Mouse (Mus musculus) cerebellum, adult (tissue): ENCODE data around the gene H2afy.
"Not testable (repeated sequence)": the region's sequence is repeated elsewhere in the genome, so short reads cannot be mapped to it uniquely, and the experiment has no call there.

ENCODE experiments used
- ATAC-seq: cut with Nextera tagmentation; 2 replicates; pipeline ENCODE4 v1.9.2; 2017; ENCODE audit warnings: mild to moderate bottlenecking, moderate library complexity, mixed read lengths; ENCODE audit not compliant: insufficient number of reproducible peaks, low FRiP score, low TSS enrichment

The H2afy gene

DNA sequence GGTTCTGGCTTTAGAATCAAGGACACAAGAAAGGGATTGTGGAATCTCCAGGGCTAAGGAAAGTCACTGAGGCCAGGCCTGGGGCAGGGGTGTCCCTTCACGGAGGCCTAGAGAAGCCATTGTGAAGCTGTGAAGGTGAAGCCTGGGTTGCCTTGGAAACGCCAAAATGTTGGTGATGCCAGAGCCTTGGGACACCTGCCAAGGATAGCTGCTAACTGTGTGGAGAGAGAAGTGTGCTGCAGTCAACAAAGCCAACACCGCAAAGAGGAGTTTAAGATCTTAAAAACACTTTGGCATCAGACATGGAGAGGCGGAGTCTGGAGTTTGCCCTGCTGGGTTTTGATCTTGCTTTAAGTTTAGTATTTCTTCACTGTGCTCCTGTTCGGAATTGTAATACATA is 54.5 kb downstream of the H2afy start:
- no peak for ATAC-seq

GRCm38 (mm10) chr13:56079616-56080015 is 56.5 kb downstream of the H2afy start:
- no peak for ATAC-seq

GRCm38 (mm10) chr13:56078724-56079262 is 57.4 kb downstream of the H2afy start:
- no peak for ATAC-seq

DNA sequence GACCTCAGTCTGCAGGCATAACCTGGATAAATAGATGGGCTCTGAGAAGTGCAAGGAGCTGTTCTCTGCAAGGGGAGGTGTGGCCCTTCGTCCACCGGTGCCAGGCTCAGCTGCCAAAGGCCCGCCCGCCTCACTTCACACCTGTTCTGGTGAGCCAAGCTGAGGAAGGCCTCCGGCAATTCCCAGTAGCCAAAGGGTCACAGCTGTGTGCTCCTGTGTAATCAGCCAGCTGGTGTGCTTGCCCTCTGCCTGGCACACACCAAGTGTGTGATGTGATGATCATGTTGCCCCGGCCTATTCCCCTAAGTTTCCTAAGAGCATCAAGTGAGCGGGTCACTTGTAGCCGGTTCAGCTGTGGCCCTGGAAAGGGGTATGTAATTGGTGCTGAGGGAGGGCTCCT is 60.2 kb downstream of the H2afy start:
- no peak for ATAC-seq

- ATAC-seq: no peak
Observed at GRCm38 (mm10) chr13:56073186-56073585, 63.0 kb downstream of the H2afy start.

GRCm38 (mm10) chr13:56072268-56072607 is 63.9 kb downstream of the H2afy start:
- ATAC-seq: no peak

DNA sequence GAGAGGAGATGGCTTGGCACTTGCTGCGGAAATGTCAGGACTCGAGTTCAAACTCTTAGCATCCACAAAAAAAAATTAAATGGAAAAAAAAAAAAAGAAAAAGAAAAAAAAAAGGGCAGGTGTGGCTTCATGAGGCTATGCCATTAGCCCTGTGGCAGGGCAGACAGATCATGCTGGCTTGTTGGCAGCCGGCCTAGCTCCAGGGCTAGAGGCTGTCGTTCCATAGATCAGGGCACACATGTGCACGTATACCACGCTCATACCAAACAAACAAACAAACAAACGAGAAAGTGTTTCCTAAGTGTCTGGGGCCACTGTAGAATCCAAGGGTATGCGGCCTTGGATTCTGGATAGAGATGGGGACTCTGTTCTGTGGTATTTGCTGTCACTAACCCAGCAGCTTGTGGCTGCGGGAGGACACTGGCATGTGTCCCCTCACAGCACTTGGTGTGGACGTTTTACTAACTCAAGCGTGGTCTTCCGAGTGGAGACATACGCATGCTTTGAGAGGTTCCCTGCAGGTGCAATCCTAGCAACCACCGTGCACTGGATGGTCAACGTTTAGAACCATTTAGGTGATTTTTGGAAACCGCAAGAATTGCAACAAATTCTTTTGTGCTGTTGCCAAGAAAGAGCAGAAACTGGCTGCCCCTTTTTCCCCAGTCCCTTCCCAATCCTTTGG is 64.4 kb downstream of the H2afy start:
- ATAC-seq: peak; percentile 28; the same call in 1 of the 2 replicates

GRCm38 (mm10) chr13:56069643-56070042 is 66.5 kb downstream of the H2afy start:
- ATAC-seq: no peak

DNA sequence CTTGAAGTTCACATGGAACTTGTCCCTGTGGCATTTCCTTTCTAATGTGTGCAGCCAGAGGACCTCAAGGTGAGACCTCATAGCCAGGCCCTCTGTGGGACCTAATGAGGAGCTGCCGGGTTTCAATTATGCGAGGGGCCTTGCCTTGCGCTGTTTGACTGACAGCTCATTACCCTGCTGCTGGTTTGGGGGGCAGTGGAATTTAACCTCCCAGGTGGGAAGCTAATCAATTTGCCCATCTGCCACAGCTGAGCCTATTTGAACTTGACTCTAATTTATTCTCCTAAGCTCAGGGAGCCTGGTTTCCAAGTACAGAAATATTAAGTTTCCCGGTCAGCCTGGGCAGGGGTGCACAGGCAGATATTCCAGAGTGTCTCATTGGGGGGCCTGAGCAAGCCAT is 67.6 kb downstream of the H2afy start:
- no peak for ATAC-seq

DNA sequence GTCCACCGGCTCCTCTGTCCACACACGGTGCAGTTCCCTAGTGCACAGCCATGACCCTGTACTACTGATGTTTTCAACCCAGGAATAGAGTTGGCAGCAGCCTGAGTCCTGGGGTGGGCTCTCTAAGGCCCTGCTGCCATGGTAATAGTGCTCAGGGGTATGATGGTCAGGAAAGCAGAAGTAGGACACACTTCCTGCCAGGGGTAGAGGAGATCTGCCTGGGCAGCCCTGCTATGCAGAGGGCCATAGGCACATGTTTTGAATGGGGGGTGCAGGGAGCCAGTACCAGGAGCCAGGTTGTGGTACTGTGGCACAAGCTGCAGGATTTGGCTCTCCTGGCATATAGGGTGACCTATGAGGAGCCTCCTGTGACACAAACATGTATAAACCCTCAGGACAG is 69.3 kb downstream of the H2afy start:
- ATAC-seq: no peak

DNA sequence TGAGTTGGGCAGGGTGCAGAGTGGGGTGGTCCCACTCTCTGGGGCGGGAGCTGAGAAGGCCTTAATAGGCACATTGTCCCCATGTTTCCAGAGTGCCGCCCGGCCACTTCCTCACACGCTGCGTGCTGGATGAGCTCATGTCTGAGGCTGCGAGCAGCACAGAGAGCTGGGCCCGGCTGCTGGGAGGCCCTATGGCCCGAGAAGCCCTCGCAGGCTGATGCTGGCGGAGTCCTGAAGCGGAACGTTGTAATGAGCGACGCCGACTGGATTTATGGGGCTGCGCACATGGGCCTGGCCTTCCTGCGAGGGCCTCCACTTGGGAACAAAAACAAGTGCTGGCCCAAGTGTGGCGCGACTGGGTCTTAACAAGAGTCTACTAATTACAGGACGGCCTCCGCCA is 70.0 kb downstream of the H2afy start:
- ATAC-seq: no peak

DNA sequence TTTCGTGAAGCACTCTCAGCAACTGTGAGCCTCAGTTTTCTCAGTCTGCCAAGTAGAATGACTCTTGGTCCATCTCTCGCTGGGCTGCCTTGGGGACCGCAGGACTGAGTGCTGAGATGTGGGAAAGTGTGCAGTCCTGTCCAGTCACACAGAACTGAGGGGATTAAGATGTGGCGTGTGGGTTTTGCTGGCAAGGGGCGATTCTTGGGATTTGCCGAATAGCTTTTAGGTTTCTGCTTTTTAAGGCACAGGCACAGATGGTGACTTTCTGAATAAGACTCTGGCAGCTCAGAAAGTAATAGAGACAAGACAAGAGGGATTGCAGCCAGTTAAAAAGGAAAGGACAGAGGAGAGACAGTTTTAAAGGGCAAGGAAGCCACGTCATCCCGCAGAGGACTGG is 78.4 kb downstream of the H2afy start:
- ATAC-seq: no peak

DNA sequence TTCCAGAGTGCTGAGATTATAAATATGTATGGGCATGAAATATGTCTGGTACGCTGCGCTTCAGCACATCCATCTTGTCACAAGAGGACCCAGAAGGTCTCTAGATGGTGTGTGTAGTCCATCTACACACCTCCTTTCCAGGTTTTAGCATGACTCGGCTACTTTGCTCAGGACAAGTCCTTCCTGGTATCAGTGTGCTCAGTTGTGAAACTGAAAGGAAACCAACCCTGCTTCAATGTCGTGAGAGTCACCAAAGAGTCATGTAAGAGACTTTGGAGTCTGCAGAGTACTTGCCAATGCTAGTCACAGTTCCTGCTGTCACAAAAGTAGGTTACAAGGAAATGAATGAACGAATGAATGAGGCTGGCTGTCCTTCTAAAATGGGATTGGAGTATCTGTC is 80.4 kb downstream of the H2afy start:
- no peak for ATAC-seq

GRCm38 (mm10) chr13:56054089-56054488 is 82.1 kb downstream of the H2afy start:
- ATAC-seq: no peak

- no peak for ATAC-seq
Observed at GRCm38 (mm10) chr13:56052781-56053180, 83.4 kb downstream of the H2afy start.

DNA sequence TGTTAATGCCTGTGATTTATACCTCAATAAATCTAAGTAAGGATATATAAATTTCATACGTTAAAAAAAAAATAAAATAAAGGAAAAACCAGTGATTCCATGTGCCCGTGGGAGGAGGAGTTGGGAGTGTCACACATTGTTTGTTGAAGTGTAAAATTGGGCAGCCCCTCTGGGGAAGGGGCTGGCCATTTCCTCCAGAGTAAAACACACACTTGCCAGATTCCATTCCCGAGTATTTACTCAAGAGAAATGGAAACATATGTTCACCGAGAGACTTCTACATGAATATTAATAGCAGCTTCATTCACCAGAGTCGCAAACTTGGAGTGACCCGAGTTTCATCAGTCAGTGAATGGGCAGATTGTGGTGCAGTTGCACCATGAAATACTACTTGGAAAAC is 85.9 kb downstream of the H2afy start:
- no peak for ATAC-seq

- no peak for ATAC-seq
Observed at GRCm38 (mm10) chr13:56042221-56042620, 93.9 kb downstream of the H2afy start.

- no peak for ATAC-seq
Observed at GRCm38 (mm10) chr13:56040621-56041020, 95.5 kb downstream of the H2afy start.

GRCm38 (mm10) chr13:56039610-56040371 is 96.4 kb downstream of the H2afy start:
- no peak for ATAC-seq

- no peak for ATAC-seq
Observed at GRCm38 (mm10) chr13:56029006-56029405, 107.2 kb downstream of the H2afy start.

DNA sequence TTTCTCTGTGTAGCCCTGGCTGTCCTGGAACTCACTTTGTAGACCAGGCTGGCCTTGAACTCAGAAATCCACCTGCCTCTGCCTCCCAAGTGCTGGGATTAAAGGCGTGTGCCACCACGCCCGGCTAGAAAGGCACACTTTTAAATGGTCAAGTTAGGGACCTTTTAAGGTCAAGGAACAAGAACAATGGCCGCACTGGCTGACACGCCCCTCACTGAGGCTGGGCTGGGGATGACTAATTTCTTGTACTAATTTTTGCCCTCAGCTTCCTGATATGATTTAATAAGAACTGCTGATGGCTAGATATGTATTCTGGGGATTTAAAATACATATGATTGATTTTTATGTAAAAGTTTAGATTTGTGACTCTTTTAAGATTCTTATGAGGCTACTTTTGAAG is 108.2 kb downstream of the H2afy start:
- ATAC-seq: not testable (repeated sequence)

- ATAC-seq: no peak
Observed at GRCm38 (mm10) chr13:56026623-56027022, 109.5 kb downstream of the H2afy start.
